Mouse (Mus musculus): ENCODE data around the gene Rnf169.

GRCm38 (mm10) chr7:99876345-99876744, 103.9 kb downstream of the Rnf169 start:
- TF ChIP-seq CTCF (IDR thresholded peaks at IDR 0.05; ENCODE audit: borderline replicate concordance, insufficient read depth, low read depth, low read length) = peak; percentile 80
- no peak for TF ChIP-seq POLR2A (IDR thresholded peaks at IDR 0.05; ENCODE audit: borderline replicate concordance, insufficient read depth, low read length)
